Mouse (Mus musculus) limb, embryonic 15.5 days (tissue): ENCODE measurements around the gene Adam12. TPM values are rescaled to one million over a fixed set of nuclear protein-coding genes. Genes with fewer than 3 reads are reported as not detected.

ENCODE experiments used
- ATAC-seq: fragments of 200-750 bp; cut with Nextera tagmentation; 2 replicates; pipeline ENCODE4 v1.8.0; 2017; ENCODE audit warnings: low read depth, moderate TSS enrichment; ENCODE audit not compliant: insufficient number of reproducible peaks, low FRiP score, low TSS enrichment
- H3K27ac ChIP-seq: fragments of 300-500 bp; sonication (generic); 2 replicates; pipeline ENCODE4 v1.5.1; 2015; ENCODE audit warnings: moderate library complexity, mild to moderate bottlenecking, inconsistent platforms
- H3K27me3 ChIP-seq: fragments of 300-500 bp; sonication (generic); 2 replicates; pipeline ENCODE4 v1.6.1; 2015; ENCODE audit warnings: inconsistent platforms
- H3K36me3 ChIP-seq: fragments of 300-500 bp; sonication (generic); 2 replicates; pipeline ENCODE4 v1.6.1; 2015; ENCODE audit warnings: inconsistent platforms
- H3K4me1 ChIP-seq: fragments of 300-500 bp; sonication (generic); 2 replicates; pipeline ENCODE4 v1.6.1; 2015; ENCODE audit warnings: inconsistent platforms
- H3K4me2 ChIP-seq: fragments of 300-500 bp; sonication (generic); 2 replicates; pipeline ENCODE4 v1.6.1; 2015; ENCODE audit warnings: mild to moderate bottlenecking, inconsistent platforms
- H3K4me3 ChIP-seq: fragments of 300-500 bp; sonication (generic); 2 replicates; pipeline ENCODE4 v1.5.1; 2015; ENCODE audit warnings: mild to moderate bottlenecking, inconsistent platforms
- H3K9ac ChIP-seq: fragments of 300-500 bp; sonication (generic); 2 replicates; pipeline ENCODE4 v1.6.1; 2015; ENCODE audit warnings: inconsistent platforms
- H3K9me3 ChIP-seq: fragments of 300-500 bp; sonication (generic); 2 replicates; pipeline ENCODE4 v1.6.1; 2016; ENCODE audit warnings: inconsistent platforms
- WGBS: fragments of 180-500 bp; shearing (Covaris S2); methylation state at CpG from one replicate; pipeline ENCODE4 v1.1.7; 2015; 5-methylcytosine and 5-hydroxymethylcytosine counted together
- polyA plus RNA-seq: library from polyadenylated mRNA; unstranded; fragments of >200 nt; fragmentation: Nextera tagmentation; extraction: Ambion mirVana; gene quantifications from 2 replicates; pipeline ENCODE4 v1.2.1, GENCODE M21; 2015

Gene Adam12
- polyA plus RNA-seq, 1 experiment from 2014 or later, result 8.1 TPM

- ATAC-seq, result no peak
- H3K36me3 ChIP-seq, result no peaks in the 10 kb centered on the region
- peak overlapping the region; percentile 94 for H3K4me2 ChIP-seq
- H3K9ac ChIP-seq, result no peak overlapping the region
- H3K27ac ChIP-seq, result no peak overlapping the region
- WGBS, result 28% methylated on average over 16 of the region's 16 CpGs
- H3K9me3 ChIP-seq, result no peaks in the 10 kb centered on the region
- peak overlapping the region; percentile 66 for H3K4me3 ChIP-seq
- H3K4me1 ChIP-seq, result peaks cover 32% of the 10 kb centered on the region
- peaks cover 32% of the 10 kb centered on the region for H3K27me3 ChIP-seq
Measured at GRCm38 (mm10) chr7:134223444-134224161, 8.3 kb downstream of the Adam12 start.

- H3K4me2 ChIP-seq, result no peak overlapping the region
- no peak overlapping the region for H3K9ac ChIP-seq
- no peaks in the 10 kb centered on the region for H3K9me3 ChIP-seq
- H3K4me3 ChIP-seq, result no peak overlapping the region
- H3K27ac ChIP-seq, result no peak overlapping the region; the same call in 1 of the 2 replicates
- ATAC-seq, result peak; percentile 67
- H3K36me3 ChIP-seq, result no peaks in the 10 kb centered on the region
- WGBS, result 52% methylated on average over 10 of the region's 10 CpGs
- no peaks in the 10 kb centered on the region for H3K4me1 ChIP-seq
- H3K27me3 ChIP-seq, result no peaks in the 10 kb centered on the region
Measured at GRCm38 (mm10) chr7:134207956-134208355, 24.0 kb downstream of the Adam12 start.

GRCm38 (mm10) chr7:134193089-134193488 is 38.9 kb downstream of the Adam12 start:
- Histone ChIP-seq H3K27ac (no peak overlapping the region), H3K36me3 (no peaks in the 10 kb centered on the region), H3K9ac (no peak overlapping the region), H3K9me3 (no peaks in the 10 kb centered on the region), H3K4me1 (peaks cover 19% of the 10 kb centered on the region), H3K4me3 (no peak overlapping the region), H3K4me2 (no peak overlapping the region), H3K27me3 (no peaks in the 10 kb centered on the region)
- WGBS, result 82% methylated on average over 3 of the region's 3 CpGs
- ATAC-seq, result no peak

GRCm38 (mm10) chr7:134190101-134190500 is 41.8 kb downstream of the Adam12 start:
- peak; percentile 57; the same call in 1 of the 2 replicates for ATAC-seq
- 52% methylated on average over 6 of the region's 6 CpGs for WGBS
- no peaks in the 10 kb centered on the region for H3K27me3 ChIP-seq
- H3K9me3 ChIP-seq, result no peaks in the 10 kb centered on the region
- no peak overlapping the region for H3K4me3 ChIP-seq
- H3K27ac ChIP-seq, result no peak overlapping the region
- H3K9ac ChIP-seq, result no peak overlapping the region
- H3K4me1 ChIP-seq, result peaks cover 19% of the 10 kb centered on the region
- H3K36me3 ChIP-seq, result no peaks in the 10 kb centered on the region
- no peak overlapping the region for H3K4me2 ChIP-seq

GRCm38 (mm10) chr7:134188565-134188964 is 43.4 kb downstream of the Adam12 start:
- no peak overlapping the region for H3K27ac ChIP-seq
- no peak overlapping the region for H3K4me3 ChIP-seq
- ATAC-seq, result no peak
- no peaks in the 10 kb centered on the region for H3K36me3 ChIP-seq
- H3K4me2 ChIP-seq, result no peak overlapping the region
- H3K27me3 ChIP-seq, result no peaks in the 10 kb centered on the region
- H3K9me3 ChIP-seq, result no peaks in the 10 kb centered on the region; the same call in 1 of the 2 replicates
- H3K4me1 ChIP-seq, result peaks cover 19% of the 10 kb centered on the region
- WGBS, result 63% methylated on average over 6 of the region's 6 CpGs
- H3K9ac ChIP-seq, result no peak overlapping the region

GRCm38 (mm10) chr7:134187946-134188345 is 44.0 kb downstream of the Adam12 start:
- no peak overlapping the region for H3K27ac ChIP-seq
- ATAC-seq, result no peak
- H3K27me3 ChIP-seq, result no peaks in the 10 kb centered on the region
- H3K36me3 ChIP-seq, result no peaks in the 10 kb centered on the region
- peaks cover 19% of the 10 kb centered on the region for H3K4me1 ChIP-seq
- H3K4me3 ChIP-seq, result no peak overlapping the region
- no peaks in the 10 kb centered on the region; the same call in 1 of the 2 replicates for H3K9me3 ChIP-seq
- no peak overlapping the region for H3K4me2 ChIP-seq
- 57% methylated on average over 1 of the region's 1 CpGs for WGBS
- H3K9ac ChIP-seq, result no peak overlapping the region

- H3K4me2 ChIP-seq, result no peak overlapping the region
- no peak overlapping the region for H3K9ac ChIP-seq
- WGBS, result 69% methylated on average over 10 of the region's 10 CpGs
- no peaks in the 10 kb centered on the region; the same call in 1 of the 2 replicates for H3K9me3 ChIP-seq
- H3K4me3 ChIP-seq, result no peak overlapping the region
- peaks cover 19% of the 10 kb centered on the region for H3K4me1 ChIP-seq
- no peaks in the 10 kb centered on the region for H3K27me3 ChIP-seq
- no peak for ATAC-seq
- H3K27ac ChIP-seq, result no peak overlapping the region
- no peaks in the 10 kb centered on the region for H3K36me3 ChIP-seq
Measured at GRCm38 (mm10) chr7:134186497-134186896, 45.4 kb downstream of the Adam12 start.

GRCm38 (mm10) chr7:134185751-134186150 is 46.2 kb downstream of the Adam12 start:
- Histone ChIP-seq H3K27me3 (no peaks in the 10 kb centered on the region), H3K27ac (no peak overlapping the region), H3K9ac (no peak overlapping the region), H3K36me3 (no peaks in the 10 kb centered on the region), H3K9me3 (no peaks in the 10 kb centered on the region; the same call in 1 of the 2 replicates), H3K4me1 (peaks cover 11% of the 10 kb centered on the region), H3K4me2 (no peak overlapping the region), H3K4me3 (no peak overlapping the region)
- no peak for ATAC-seq
- 79% methylated on average over 4 of the region's 4 CpGs for WGBS

- Histone ChIP-seq H3K4me2 (no peak overlapping the region), H3K4me3 (no peak overlapping the region), H3K36me3 (no peaks in the 10 kb centered on the region), H3K4me1 (no peaks in the 10 kb centered on the region), H3K9ac (no peak overlapping the region), H3K27ac (no peak overlapping the region), H3K27me3 (no peaks in the 10 kb centered on the region), H3K9me3 (no peaks in the 10 kb centered on the region; the same call in 1 of the 2 replicates)
- no peak for ATAC-seq
- WGBS, result 79% methylated on average over 1 of the region's 1 CpGs
Measured at GRCm38 (mm10) chr7:134181717-134182116, 50.2 kb downstream of the Adam12 start.

GRCm38 (mm10) chr7:134181056-134181455 is 50.9 kb downstream of the Adam12 start:
- Histone ChIP-seq H3K9me3 (no peaks in the 10 kb centered on the region; the same call in 1 of the 2 replicates), H3K4me1 (no peaks in the 10 kb centered on the region), H3K27ac (no peak overlapping the region), H3K4me2 (no peak overlapping the region), H3K9ac (no peak overlapping the region), H3K27me3 (no peaks in the 10 kb centered on the region), H3K4me3 (no peak overlapping the region), H3K36me3 (no peaks in the 10 kb centered on the region)
- ATAC-seq, result no peak
- 81% methylated on average over 1 of the region's 1 CpGs for WGBS

- Histone ChIP-seq H3K27ac (no peak overlapping the region), H3K4me3 (no peak overlapping the region), H3K9ac (no peak overlapping the region), H3K36me3 (no peaks in the 10 kb centered on the region), H3K4me2 (no peak overlapping the region), H3K4me1 (no peaks in the 10 kb centered on the region; the same call in 1 of the 2 replicates), H3K27me3 (no peaks in the 10 kb centered on the region), H3K9me3 (no peaks in the 10 kb centered on the region)
- no peak for ATAC-seq
- WGBS, result 57% methylated on average over 2 of the region's 2 CpGs
Measured at GRCm38 (mm10) chr7:134177051-134177450, 54.9 kb downstream of the Adam12 start.

GRCm38 (mm10) chr7:134175201-134175600 is 56.7 kb downstream of the Adam12 start:
- WGBS, result 81% methylated on average over 4 of the region's 4 CpGs
- no peak for ATAC-seq
- Histone ChIP-seq H3K4me1 (no peaks in the 10 kb centered on the region; the same call in 1 of the 2 replicates), H3K27me3 (no peaks in the 10 kb centered on the region), H3K4me3 (no peak overlapping the region), H3K9me3 (no peaks in the 10 kb centered on the region), H3K4me2 (no peak overlapping the region), H3K9ac (no peak overlapping the region), H3K27ac (no peak overlapping the region), H3K36me3 (no peaks in the 10 kb centered on the region)
